Mouse (Mus musculus): Measurements from ENCODE around the gene Twf1. TPM values are rescaled to one million over a fixed set of nuclear protein-coding genes. Genes with fewer than 3 reads are reported as not detected.

Gene Twf1
- polyA plus RNA-seq, 1 experiment from 2014 or later: 121 TPM

DNA sequence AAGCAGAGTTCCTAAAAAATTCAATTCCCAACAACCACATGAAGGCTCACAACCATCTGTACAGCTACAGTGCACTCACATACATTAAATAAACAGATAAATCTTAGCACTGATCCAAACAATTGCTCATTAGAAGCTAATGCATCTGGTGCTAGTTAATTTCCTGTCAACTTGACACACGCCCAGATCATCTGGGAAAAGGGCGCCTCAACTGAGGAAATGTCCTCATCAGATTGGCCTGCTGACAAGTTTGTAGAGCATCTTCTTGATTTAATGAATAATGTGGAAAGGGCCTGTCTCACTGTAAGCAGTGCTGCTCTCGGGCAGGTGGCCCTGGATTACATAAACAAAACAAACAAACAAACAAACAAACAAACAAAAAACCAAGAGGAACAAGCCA, 59.2 kb downstream of the Twf1 start:
- Histone ChIP-seq H3K27me3 (replicated peaks; ENCODE audit: control insufficient read depth, insufficient read depth, low read length) (no peaks in the 10 kb centered on the region), H3K27ac (ENCODE audit: low read depth, low read length) (no peak overlapping the region), H3K9me3 (ENCODE audit: control insufficient read depth) (no peaks in the 10 kb centered on the region), H3K9ac (ENCODE audit: low read depth, low read length) (no peak overlapping the region), H3K4me3 (ENCODE audit: low read depth, low read length) (no peak overlapping the region), H3K36me3 (ENCODE audit: control insufficient read depth, insufficient read depth) (peaks cover 14% of the 10 kb centered on the region), H3K4me2 (replicated peaks; ENCODE audit: low read depth) (no peak overlapping the region), H3K4me1 (replicated peaks; ENCODE audit: control insufficient read depth, insufficient read depth, low read length) (no peaks in the 10 kb centered on the region)
- ATAC-seq: no peak
- WGBS: 66% methylated on average over 3 of the region's 3 CpGs
- no peak for TF ChIP-seq CTCF (IDR thresholded peaks at IDR 0.05; ENCODE audit: low read depth)

Other genes starting within 250 kb of the Twf1 start
- 0.47 and 0.50 TPM in 2 replicates for gene Adamts20, start 124.5 kb downstream of the Twf1 start, polyA plus RNA-seq (2015; fragmentation: Nextera tagmentation; extraction: Ambion mirVana)
- gene Pus7l, start 46.3 kb downstream of the Twf1 start, polyA plus RNA-seq (2015; fragmentation: Nextera tagmentation; extraction: Ambion mirVana): 2.7 and 2.8 TPM in 2 replicates
- gene Irak4, start 46.2 kb downstream of the Twf1 start, polyA plus RNA-seq (2015; fragmentation: Nextera tagmentation; extraction: Ambion mirVana): 16.1 and 18.8 TPM in 2 replicates
- gene Tmem117, start 39.3 kb upstream of the Twf1 start, polyA plus RNA-seq (2015; fragmentation: Nextera tagmentation; extraction: Ambion mirVana): 2.7 and 3.8 TPM in 2 replicates

Data from intestine, postnatal 0 days (tissue).